Mouse (Mus musculus): ENCODE results near the gene Rhebl1. TPM values are rescaled to one million over a fixed set of nuclear protein-coding genes. Genes with fewer than 3 reads are reported as not detected.

Gene Rhebl1
- total and polyA plus RNA-seq, 3 experiments, result 10.1 to 16.6 TPM; not detected in 1

DNA sequence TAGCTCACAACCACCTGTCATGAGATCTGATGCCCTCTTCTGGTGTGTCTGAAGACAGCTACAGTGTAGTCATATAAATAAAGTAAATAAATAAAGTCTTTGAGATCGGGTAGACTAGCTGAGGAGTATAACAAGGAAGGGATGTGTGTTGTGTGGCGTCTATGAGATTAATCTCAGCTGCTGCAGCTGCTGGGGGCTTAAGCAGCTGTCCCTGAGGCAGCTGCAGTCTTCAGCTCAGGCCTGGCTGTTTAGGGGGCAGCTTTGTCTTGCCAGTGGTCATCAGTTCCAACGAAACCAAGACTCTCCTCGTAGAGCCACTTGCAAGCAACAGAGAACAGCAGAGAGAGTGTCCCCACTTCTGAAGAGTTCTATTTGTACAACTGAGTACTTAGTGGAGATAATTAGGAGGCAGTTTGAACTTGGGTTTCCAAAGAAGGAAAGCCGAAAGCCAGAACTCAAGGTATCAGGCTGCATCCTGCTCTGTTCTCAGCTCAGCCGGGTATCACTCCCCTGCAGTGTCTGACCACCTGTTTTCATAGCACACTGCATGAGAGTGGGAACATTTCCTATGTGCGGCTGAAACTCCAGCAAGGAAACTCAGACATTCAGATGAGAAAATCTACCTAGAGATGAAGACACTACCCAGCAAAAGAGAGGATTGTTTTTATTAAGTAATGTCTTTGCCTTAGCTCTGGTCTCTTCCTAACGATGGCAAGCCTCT lies 7.5 kb downstream of the Rhebl1 start:
- TF ChIP-seq NELFE (IDR thresholded peaks at IDR 0.05; ENCODE audit: low read depth, low read length) (no peak), SIN3A (IDR thresholded peaks at IDR 0.05; ENCODE audit: low read length) (no peak), POLR2AphosphoS5 (IDR thresholded peaks at IDR 0.05; ENCODE audit: borderline replicate concordance, low read depth, low read length) (no peak), TCF12 (IDR thresholded peaks at IDR 0.05; ENCODE audit: low read depth, low read length) (no peak), ZKSCAN1 (IDR thresholded peaks at IDR 0.05; ENCODE audit: low read depth, low read length) (no peak), ETS1 (IDR thresholded peaks at IDR 0.05; ENCODE audit: low read depth, low read length) (no peak)
- H3K4me3 ChIP-seq (ENCODE audit: control insufficient read depth in 1 of 2, insufficient read depth in 1 of 2, low read depth in 2 of 2, low read length in 2 of 2), result no peak overlapping the region
- peaks cover 2 to 8% of the 10 kb centered on the region in 2 experiments for H3K4me1 ChIP-seq (ENCODE audit: control insufficient read depth in 1 of 2, insufficient read depth in 2 of 2, low read length in 2 of 2)
- no peak for DNase-seq (ENCODE audit: low read depth, low spot score)
- no peak overlapping the region for H3K9ac ChIP-seq (ENCODE audit: control insufficient read depth, low read depth, low read length, poor library complexity, severe bottlenecking)
- peaks cover 0 to 6% of the 10 kb centered on the region in 2 experiments; a peak in 2 of 4 replicates for H3K36me3 ChIP-seq (ENCODE audit: control insufficient read depth in 1 of 2, insufficient read depth in 2 of 2, low read length in 2 of 2)
- H3K79me2 ChIP-seq (ENCODE audit: control insufficient read depth, insufficient read depth, low read length, poor library complexity), result no peaks in the 10 kb centered on the region
- no peak overlapping the region for H3K27ac ChIP-seq (ENCODE audit: control insufficient read depth, low read depth, low read length)
- peaks cover 0 to 3% of the 10 kb centered on the region in 2 experiments; a peak in 1 of 4 replicates for H3K27me3 ChIP-seq (ENCODE audit: control insufficient read depth in 1 of 2, insufficient read depth in 2 of 2, low read length in 2 of 2)
- no peaks in the 10 kb centered on the region for H3K9me3 ChIP-seq (replicated peaks; ENCODE audit: insufficient read depth, low read length)

DNA sequence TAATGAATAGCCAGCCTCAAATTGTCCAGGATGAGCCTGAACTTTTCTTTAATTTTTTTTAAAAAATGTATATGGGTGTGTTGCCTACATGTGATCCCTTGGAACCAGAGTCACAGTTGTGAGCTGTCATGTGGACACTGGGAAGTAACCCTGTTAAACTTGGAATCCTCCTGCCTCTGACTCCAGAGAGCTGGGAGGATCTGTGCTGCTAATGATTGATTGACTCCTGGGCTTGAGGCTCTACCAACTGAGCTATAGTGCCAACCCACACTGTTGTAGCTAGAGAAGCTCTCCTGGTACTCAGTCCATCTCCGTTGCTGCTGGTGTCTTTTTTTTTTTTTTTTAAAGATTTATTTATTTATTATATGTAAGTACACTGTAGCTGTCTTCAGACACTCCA lies 10.2 kb downstream of the Rhebl1 start:
- Histone ChIP-seq H3K36me3 (ENCODE audit: control insufficient read depth in 1 of 2, insufficient read depth in 2 of 2, low read length in 2 of 2) (peaks cover 0 to 9% of the 10 kb centered on the region in 2 experiments; a peak in 2 of 4 replicates), H3K4me1 (ENCODE audit: control insufficient read depth in 1 of 2, insufficient read depth in 2 of 2, low read length in 2 of 2) (peaks cover 5 to 16% of the 10 kb centered on the region in 2 experiments), H3K79me2 (ENCODE audit: control insufficient read depth, insufficient read depth, low read length, poor library complexity) (no peaks in the 10 kb centered on the region; the same call in 1 of the 2 replicates), H3K9ac (ENCODE audit: control insufficient read depth, low read depth, low read length, poor library complexity, severe bottlenecking) (no peak overlapping the region), H3K9me3 (replicated peaks; ENCODE audit: insufficient read depth, low read length) (no peaks in the 10 kb centered on the region), H3K4me3 (ENCODE audit: control insufficient read depth in 1 of 2, insufficient read depth in 1 of 2, low read depth in 2 of 2, low read length in 2 of 2) (no peak overlapping the region), H3K27me3 (ENCODE audit: control insufficient read depth in 1 of 2, insufficient read depth in 2 of 2, low read length in 2 of 2) (peaks cover 0 to 3% of the 10 kb centered on the region in 2 experiments; a peak in 1 of 4 replicates), H3K27ac (ENCODE audit: control insufficient read depth, low read depth, low read length) (no peak overlapping the region)
- no peak for DNase-seq (ENCODE audit: low read depth, low spot score)
- TF ChIP-seq POLR2A (IDR thresholded peaks at IDR 0.05; ENCODE audit: control insufficient read depth in 1 of 2, insufficient read depth in 1 of 2, low read depth in 1 of 2, low read length in 2 of 2, poor library complexity in 1 of 2), result no peak
- no peak for TF ChIP-seq TAL1 (IDR thresholded peaks at IDR 0.05; ENCODE audit: low read length)
- TF ChIP-seq MAFK (IDR thresholded peaks at IDR 0.05; ENCODE audit: borderline replicate concordance, low read depth, low read length), result no peak
- no peak for TF ChIP-seq RAD21 (IDR thresholded peaks at IDR 0.05; ENCODE audit: low read depth, low read length)
- TF ChIP-seq TBP (IDR thresholded peaks at IDR 0.05; ENCODE audit: low read depth, low read length), result no peak
- no peak for TF ChIP-seq ZKSCAN1 (IDR thresholded peaks at IDR 0.05; ENCODE audit: low read depth, low read length)
- TF ChIP-seq MAZ (IDR thresholded peaks at IDR 0.05; ENCODE audit: low read depth, low read length), result no peak
- no peak for TF ChIP-seq EP300 (IDR thresholded peaks at IDR 0.05; ENCODE audit: low read depth in 1 of 2, low read length in 2 of 2)
- no peak for TF ChIP-seq UBTF (IDR thresholded peaks at IDR 0.05; ENCODE audit: borderline replicate concordance, insufficient read depth, low read depth, low read length)
- TF ChIP-seq MYC (IDR thresholded peaks at IDR 0.05; ENCODE audit: low read depth, low read length), result no peak
- TF ChIP-seq ZC3H11A (IDR thresholded peaks at IDR 0.05; ENCODE audit: low read depth, low read length), result no peak
- TF ChIP-seq CHD2 (IDR thresholded peaks at IDR 0.05; ENCODE audit: low read length), result no peak
- TF ChIP-seq CHD1 (IDR thresholded peaks at IDR 0.05; ENCODE audit: low read depth, low read length), result no peak
- TF ChIP-seq BHLHE40 (IDR thresholded peaks at IDR 0.05; ENCODE audit: borderline replicate concordance, low read depth, low read length), result no peak
